16 mouse cellular contexts compared by ENCODE assay signal in genomic region chr9:52107161-52107560, GRCm38 (mm10).
"Had no signal": no experiment of that assay in that cellular context is flagged by ENCODE, and none has a peak within 500 bp of the region (broad histone marks: within the 10 kb centered on the region; RNA-seq: fewer than 3 reads in every experiment).

No protein-coding gene starts in this region.

- H3K9me3 ChIP-seq: neural tube, embryonic 13.5 days; neural tube, embryonic 15.5 days; stomach, embryonic 15.5 days had no signal

- H3K36me3 ChIP-seq: stomach, embryonic 15.5 days had no signal

- H3K27me3 ChIP-seq: neural tube, embryonic 13.5 days; neural tube, embryonic 15.5 days; stomach, embryonic 15.5 days had no signal

- H3K27ac ChIP-seq: neural tube, embryonic 13.5 days; neural tube, embryonic 15.5 days; stomach, embryonic 15.5 days; stomach, postnatal 0 days had no signal

- H3K9ac ChIP-seq: neural tube, embryonic 13.5 days; neural tube, embryonic 15.5 days; stomach, embryonic 15.5 days had no signal

- DNase-seq: retina, postnatal 1 day; right cerebral cortex, adult 18-20 months; right cerebral cortex, postnatal 14 days; right cerebral cortex, postnatal 25 days; right cerebral cortex, postnatal 4 days; spleen, adult 18-20 months; thymus, adult 18-20 months; thymus, adult 2 months; thymus, postnatal 14 days; thymus, postnatal 25 days; thymus, postnatal 36 days; thymus, postnatal 4 days had no signal

- H3K4me2 ChIP-seq: neural tube, embryonic 13.5 days; neural tube, embryonic 15.5 days; stomach, embryonic 15.5 days had no signal

- H3K4me3 ChIP-seq: neural tube, embryonic 13.5 days; neural tube, embryonic 15.5 days; stomach, embryonic 15.5 days had no signal
